Mouse (Mus musculus): Measurements from ENCODE around the gene Usp16.

GRCm38 (mm10) chr16:87484367-87484766 is 29.9 kb downstream of the Usp16 start:
- TF ChIP-seq CTCF (IDR thresholded peaks at IDR 0.05) (no peak), EP300 (IDR thresholded peaks at IDR 0.05) (no peak)
